Comparison of ENCODE assay signal across 25 mouse cellular contexts in genomic region chr5:125743503-125743902, GRCm38 (mm10).
DNase-seq lines count a peak whose midpoint lies in the region; ATAC-seq and TF ChIP-seq lines count a peak whose summit lies in the region.
"Had no signal": no experiment of that assay in that cellular context is flagged by ENCODE, and none has a peak within 500 bp of the region (broad histone marks: within the 10 kb centered on the region; RNA-seq: fewer than 3 reads in every experiment).

No protein-coding gene starts in this region.

- TF ChIP-seq POLR2A in brain, embryonic 14.5 days (IDR thresholded peaks at IDR 0.05; ENCODE audit: borderline replicate concordance, extremely low read depth, insufficient read depth, insufficient read length, poor library complexity, severe bottlenecking), result no peak

- no peaks in the 10 kb centered on the region for H3K36me3 ChIP-seq in neural tube, embryonic 15.5 days
- H3K36me3 ChIP-seq: forebrain, embryonic 10.5 days; hindbrain, embryonic 12.5 days; intestine, embryonic 15.5 days had no signal

- H3K4me3 ChIP-seq in left cerebral cortex, adult 2 months, result no peak overlapping the region
- no peak overlapping the region for H3K4me3 ChIP-seq in neural tube, embryonic 15.5 days (replicated peaks)
- H3K4me3 ChIP-seq: forebrain, embryonic 10.5 days; gastrocnemius, adult 2 months; hindbrain, embryonic 12.5 days; intestine, embryonic 15.5 days had no signal

- peaks cover 12% of the 10 kb centered on the region for H3K4me1 ChIP-seq in neural tube, embryonic 15.5 days
- H3K4me1 ChIP-seq: forebrain, embryonic 10.5 days; hindbrain, embryonic 12.5 days; intestine, embryonic 15.5 days had no signal

- peak overlapping the region; percentile 24; the same call in 1 of the 2 replicates for H3K27ac ChIP-seq in left cerebral cortex, adult 2 months
- H3K27ac ChIP-seq in neural tube, embryonic 15.5 days (replicated peaks), result no peak overlapping the region
- H3K27ac ChIP-seq: forebrain, embryonic 10.5 days; gastrocnemius, adult 2 months; hindbrain, embryonic 12.5 days; intestine, embryonic 15.5 days had no signal

- 70% methylated on average over 6 of the region's 6 CpGs for WGBS in neural tube, embryonic 15.5 days

- ATAC-seq in frontal cortex, adult (ENCODE audit: low TSS enrichment), result 0 out of 2 replicates have a peak, but pooled peaks have one; percentile 38
- 0 out of 2 replicates have a peak, but pooled peaks have one; percentile 53 for ATAC-seq in neural tube, embryonic 15.5 days (ENCODE audit: low FRiP score)
- ATAC-seq: activated CD4-positive, CD25-positive, alpha-beta regulatory T cell, adult 4 months; forebrain, embryonic 14.5 days; intestine, embryonic 15.5 days had no signal

- no peak for TF ChIP-seq CTCF in left cerebral cortex, adult 2 months (IDR thresholded peaks at IDR 0.05)
- TF ChIP-seq CTCF in brain, embryonic 14.5 days (IDR thresholded peaks at IDR 0.05; ENCODE audit: borderline replicate concordance, extremely low read depth, insufficient read depth, insufficient read length), result no peak

- intact Hi-C loops in left cerebral cortex, adult 2 months (cut with DNase I), result no loop called here
- intact Hi-C loops in left cerebral cortex, postnatal 36 days (cut with DNase I), result no loop called here

- no peaks in the 10 kb centered on the region for H3K27me3 ChIP-seq in neural tube, embryonic 15.5 days (replicated peaks)
- H3K27me3 ChIP-seq: CH12.LX; hindbrain, embryonic 12.5 days; intestine, embryonic 15.5 days had no signal

- DNase-seq in frontal cortex, postnatal 10 days (ENCODE audit: low spot score in 2 of 2), result no peak
- no peak for DNase-seq in left cerebral cortex, adult 2 months (ENCODE audit: extremely low spot score in 1 of 2, low spot score in 2 of 2)
- DNase-seq in left cerebral cortex, postnatal 36 days (ENCODE audit: low spot score in 2 of 2), result no peak
- no peak for DNase-seq in neural tube, embryonic 10.5 days (ENCODE audit: extremely low spot score, low spot score)
- peak; percentile 39 for DNase-seq in brain, embryonic 14.5 days (ENCODE audit: low read depth)
- DNase-seq in urinary bladder, postnatal 25 days (ENCODE audit: low spot score), result no peak
- DNase-seq: adrenal gland, adult 8-10 months; adrenal gland, postnatal 36 days; B cell, adult 2 months; cerebellum, adult 18-20 months; cerebellum, adult 9-10 months; cerebellum, postnatal 14 days; gastrocnemius, adult 2 months; gastrocnemius, postnatal 14 days; heart, adult 11 months; kidney, adult 18-20 months had no signal

- H3K4me2 ChIP-seq in neural tube, embryonic 15.5 days, result no peak overlapping the region
- H3K4me2 ChIP-seq: heart, embryonic 11.5 days; hindbrain, embryonic 12.5 days; intestine, embryonic 15.5 days had no signal

- H3K9me3 ChIP-seq in neural tube, embryonic 15.5 days (replicated peaks), result no peaks in the 10 kb centered on the region
- H3K9me3 ChIP-seq: forebrain, embryonic 10.5 days; hindbrain, embryonic 12.5 days; intestine, embryonic 15.5 days had no signal

- H3K9ac ChIP-seq in neural tube, embryonic 15.5 days (replicated peaks), result no peak overlapping the region
- H3K9ac ChIP-seq: hindbrain, embryonic 12.5 days; intestine, embryonic 15.5 days had no signal
